Mouse (Mus musculus) Muller cell, postnatal 12 days (primary cell): Measurements from ENCODE around the gene Bdh1.
"Not testable (repeated sequence)": the region's sequence is repeated elsewhere in the genome, so short reads cannot be mapped to it uniquely, and the experiment has no call there.

Source experiments
- DNase-seq: peaks from one replicate; pipeline ENCODE4 v3.0.0-alpha.2; 2015; ENCODE audit errors: inconsistent ontology term

Gene Bdh1

DNA sequence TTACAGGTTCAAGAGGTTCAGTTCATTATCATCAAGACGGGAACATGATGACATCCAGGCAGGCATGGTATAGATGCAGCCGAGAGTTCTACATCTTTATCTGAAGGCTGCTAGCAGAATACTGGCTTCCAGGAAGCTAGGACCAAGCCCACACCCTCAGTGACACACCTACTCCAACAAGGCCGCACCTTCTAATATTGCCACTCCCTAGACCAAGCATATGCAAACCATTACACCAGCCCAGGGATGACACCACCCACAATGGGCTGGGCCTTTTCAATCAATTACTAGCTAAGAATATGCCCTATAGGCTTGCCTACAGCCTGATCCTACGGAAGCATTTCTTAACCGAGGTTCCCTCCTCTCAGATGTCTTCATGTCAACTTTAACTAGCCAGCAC lies 42.9 kb downstream of the Bdh1 start:
- no peak for DNase-seq

DNA sequence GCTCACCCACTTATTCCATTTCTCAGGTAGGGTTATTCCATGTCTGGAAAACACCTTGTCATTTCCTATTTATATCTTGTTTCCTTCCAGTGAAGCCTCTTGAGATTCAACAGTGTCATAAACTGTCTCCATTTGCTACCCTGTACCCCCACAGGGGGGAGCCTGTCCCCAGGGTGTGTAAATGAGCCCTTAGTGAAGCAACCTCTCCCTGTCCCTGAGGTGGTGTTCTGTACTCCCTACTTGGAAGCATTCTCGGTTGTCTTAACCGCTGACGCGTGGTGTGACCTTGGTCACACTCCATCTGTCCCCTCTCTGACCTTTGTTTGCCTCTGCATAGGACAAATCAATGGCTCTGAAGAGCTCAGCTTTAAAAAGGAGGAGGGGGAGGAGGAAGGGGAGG lies 43.5 kb downstream of the Bdh1 start:
- DNase-seq, result peak; percentile 81

DNA sequence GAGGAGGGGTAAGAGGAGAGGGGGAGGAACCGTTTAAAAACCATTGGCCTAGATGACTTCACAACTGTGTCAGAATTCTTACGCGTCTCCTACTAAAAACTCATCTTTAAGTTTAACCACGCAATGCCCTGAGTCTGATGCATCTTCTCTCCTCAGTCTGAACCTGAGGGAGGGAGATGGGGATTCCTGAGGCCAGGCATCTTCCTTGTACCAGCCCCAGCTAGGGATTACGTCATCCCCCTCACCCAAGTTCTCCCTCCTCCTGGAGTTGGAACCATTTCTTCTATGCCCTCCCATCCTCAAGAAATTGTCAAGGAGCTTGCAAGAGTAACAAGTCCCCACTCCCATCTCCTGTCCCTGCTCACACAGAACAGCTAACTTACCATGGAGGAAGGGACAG lies 44.0 kb downstream of the Bdh1 start:
- DNase-seq, result no peak

DNA sequence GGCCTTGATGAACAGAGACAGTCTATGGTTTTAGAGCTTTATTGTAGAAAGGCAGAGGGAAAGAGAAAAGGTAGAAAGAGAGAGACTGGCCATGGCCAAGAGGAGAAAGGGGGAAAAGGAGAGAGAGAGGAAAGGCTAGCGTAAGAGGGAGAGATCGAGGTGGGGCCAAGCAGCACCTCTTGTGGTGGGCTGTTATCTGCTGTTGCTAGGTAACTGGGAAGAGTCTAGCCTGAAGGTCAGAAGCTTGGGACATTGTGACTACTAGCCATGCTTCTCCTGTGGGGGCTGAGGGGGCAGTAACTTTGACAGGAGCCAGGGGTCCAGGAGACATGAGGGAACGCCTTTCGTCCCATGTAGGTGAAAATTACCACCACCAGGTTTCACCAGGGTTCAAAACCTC lies 48.7 kb downstream of the Bdh1 start:
- DNase-seq, result not testable (repeated sequence)

DNA sequence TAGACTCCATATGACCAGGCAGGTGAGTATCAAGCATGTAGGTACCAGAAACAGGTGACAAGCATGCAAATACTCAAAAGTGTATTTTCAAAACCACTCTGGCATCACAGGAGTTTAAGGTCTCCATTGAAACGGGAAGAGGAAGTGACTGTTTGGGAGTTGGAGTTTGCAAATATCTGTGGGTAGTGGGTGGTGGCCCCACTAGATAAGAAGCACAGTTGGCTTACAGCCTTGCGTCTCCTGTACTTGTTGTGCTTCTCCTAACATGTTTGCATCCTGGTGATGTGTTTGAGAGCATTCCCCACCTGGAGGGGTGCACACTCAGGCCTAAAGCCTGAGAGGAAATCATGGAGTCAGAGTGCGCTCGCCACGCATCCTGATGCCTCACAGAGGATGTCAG lies 49.9 kb downstream of the Bdh1 start:
- no peak for DNase-seq

DNA sequence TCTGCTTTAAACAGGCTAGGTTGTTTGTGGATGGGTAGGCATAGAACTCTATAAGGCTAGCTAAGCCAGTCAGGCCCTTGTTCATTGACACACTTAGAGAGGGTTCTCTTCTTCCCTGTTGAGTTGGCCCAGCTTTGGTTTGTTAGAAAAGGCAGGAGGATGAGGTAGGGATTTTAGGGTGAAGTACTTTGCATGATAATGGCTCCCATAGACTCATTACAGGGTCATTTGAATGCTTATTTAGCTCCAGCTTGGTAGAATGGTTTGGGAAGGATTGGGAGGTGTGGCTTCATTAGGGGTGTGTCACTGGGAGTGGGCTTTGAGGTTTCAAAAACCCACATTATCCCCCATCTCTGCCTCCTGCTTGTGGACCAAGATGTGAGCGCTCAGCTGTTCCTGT lies 51.1 kb downstream of the Bdh1 start:
- no peak for DNase-seq

DNA sequence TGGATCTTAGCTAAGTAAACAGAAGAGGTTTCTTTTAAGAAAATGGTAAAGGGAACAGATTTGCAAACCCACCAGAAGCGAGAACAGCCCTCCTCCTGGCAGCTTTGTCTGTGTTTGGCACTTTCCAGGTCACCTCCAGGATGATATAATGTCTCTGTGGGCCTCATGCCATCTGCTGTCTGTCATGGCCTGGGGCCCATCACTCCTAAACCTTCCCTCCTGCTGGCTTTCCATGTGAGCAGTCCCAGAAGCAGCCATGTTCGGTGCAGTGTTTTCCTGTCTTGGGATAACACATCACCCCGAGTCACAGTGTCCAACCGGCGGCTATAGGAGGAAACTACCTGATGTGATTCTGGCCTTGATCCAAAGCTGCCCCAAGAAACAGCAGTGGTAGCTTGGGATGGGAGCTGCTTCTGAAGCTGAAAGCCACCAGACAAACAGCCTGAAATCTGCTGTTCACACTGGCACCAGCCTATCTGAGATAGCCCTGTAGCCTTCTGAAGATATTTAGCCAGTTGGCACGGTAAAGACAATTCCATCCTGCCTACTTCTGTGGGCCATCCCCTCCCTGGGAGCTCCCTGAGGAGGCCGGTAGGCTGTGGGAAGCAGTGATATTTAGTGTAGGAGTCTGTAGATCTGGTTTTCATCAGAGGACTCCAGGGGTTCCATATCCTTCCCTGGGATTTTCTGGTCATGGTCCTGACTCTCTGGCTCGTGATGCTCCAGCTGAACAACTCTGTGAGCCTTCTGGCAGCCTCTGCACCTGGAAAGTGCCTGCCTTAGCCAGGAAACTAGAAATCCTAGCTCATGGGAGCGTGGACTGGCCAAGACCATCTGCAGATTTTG lies 53.3 kb downstream of the Bdh1 start:
- no peak for DNase-seq

DNA sequence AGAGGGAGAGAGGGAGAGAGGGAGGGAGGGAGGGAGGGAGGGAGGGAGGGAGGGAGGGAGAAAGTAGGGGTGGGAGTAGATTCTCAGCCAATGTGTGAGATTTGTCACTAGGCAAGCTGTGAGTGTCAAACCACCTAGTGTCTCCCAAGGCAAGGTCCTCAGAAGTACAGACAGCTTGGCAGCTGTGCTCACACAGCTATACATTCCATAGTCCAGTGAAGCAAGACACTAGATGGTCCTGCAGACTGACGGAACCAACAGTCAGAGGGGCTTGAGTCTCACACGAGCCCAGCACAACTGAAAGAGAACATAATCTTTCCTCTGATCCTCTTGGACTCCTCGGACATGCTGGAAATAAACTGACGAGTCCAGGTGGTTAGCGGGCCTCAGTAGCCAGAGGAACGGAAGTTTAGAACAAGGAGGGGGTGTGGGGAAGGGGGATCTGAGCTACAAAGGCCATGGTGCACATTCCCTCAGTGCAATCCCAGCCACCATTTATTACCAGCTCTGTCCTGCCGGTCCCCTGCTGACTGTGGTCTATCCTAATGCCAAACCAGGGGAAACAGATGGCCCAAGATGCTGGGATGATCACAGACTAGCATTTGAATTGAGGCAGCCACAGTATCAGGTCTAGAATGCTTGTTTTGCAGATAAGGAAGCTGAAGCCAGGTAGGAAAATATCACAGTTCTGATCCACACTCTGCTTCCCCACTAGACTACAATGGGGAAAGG lies 55.0 kb downstream of the Bdh1 start:
- no peak for DNase-seq

DNA sequence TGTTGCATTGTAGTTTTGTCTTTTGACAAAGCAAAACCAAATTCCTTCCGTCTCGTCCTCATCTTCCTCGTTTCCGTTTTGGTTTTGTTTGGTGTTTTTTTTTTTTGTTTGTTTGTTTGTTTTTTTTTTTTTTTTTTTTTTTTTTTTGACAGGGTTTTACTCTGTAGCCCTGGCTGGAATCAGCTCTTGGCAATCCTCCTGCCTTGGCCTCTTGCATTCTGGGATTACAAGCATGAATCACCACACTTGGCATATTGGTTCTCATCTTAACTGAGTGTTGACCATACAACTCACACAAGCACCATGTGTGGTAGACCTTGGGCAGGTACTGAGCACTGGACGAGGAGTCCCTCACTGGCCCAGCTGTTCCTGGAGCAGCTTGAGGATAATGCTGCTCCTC lies 63.3 kb downstream of the Bdh1 start:
- no peak for DNase-seq

DNA sequence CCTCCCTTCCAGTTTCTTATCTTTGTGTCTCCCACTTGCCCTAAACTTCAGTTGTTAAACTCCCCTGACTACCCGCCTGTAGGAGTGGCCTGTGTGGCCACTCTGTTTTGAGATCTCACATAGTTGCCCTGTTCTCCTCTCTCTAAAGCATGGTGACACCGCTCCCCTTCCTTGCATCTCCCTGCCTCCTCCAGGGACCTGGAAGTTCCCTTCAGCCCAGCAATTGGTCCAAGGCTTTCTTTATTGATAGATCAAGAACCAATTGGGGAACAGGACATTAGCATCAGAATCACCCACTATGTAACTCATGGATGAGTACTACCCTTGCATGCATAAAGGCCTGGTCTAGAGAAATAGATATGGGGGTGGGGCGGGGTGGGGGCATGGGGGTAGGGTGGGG lies 65.2 kb downstream of the Bdh1 start:
- no peak for DNase-seq

DNA sequence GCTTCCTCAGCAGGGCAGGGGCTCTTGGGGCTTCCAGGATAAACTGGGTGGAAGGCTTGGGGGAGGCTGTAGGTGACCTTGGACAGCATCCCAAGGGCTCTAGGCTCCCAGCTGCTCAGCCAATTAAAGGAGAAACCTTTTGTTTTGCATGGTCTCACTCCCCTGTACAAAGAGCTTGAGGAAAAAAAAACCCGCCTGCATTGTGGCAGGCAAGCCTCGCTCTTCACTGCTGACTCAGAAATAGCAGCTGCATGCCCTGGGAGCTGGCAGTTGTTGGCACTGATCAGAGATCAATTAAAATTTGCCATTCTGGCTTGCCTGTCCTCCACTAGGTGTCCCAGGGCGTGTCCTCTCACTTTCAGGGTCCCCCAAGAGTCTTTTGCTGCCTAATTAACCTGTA lies 67.0 kb downstream of the Bdh1 start:
- peak; percentile 91 for DNase-seq

DNA sequence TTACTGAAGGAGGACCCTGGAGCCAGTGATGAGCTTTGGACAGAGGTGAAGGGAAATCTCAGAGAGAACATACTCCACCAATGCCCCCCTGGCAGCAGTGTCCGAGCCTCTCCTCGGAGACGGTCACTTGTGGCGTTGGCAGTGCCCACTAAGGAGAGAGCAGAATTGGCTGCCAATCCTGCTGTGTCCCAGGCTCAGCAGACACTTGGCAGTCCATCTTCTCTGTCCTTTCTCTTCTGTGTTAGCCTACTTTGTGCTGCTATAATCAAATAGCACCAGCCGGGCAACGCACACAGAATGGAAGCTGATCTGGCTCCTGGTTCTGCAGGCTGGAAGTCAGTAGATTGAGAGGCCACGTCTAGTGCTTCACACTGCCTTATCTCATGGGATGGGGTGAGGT lies 68.9 kb downstream of the Bdh1 start:
- DNase-seq, result no peak

DNA sequence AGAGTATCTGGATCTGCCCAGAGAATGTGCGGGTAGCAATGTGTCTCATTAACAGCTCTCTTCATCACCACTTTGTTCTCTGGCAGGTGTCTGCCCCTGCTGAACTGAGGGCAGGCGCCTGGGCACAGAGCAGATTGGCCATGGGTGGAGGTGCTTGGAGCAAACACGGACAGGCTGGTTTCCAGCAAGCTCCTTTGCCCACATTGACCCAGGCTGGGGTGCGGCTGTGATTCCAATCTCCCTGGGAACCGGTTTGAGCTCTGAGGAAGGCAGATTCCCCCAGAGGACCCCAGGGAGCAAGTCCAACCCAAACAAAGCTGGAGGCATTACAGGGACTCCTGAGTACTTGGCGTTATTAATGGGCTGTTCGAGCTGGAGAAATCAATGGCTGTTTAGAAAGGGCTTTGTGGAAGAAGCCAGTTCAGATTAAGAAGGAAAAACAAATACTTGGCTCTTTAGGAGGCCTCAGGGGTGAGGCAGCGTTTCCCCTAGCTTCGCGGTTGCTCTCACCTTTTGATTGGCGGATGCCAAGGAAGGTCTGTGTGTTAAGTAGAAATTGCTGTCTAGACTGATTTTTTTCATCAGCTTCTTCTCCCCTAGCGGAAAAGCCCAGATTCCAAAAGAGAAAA lies 71.0 kb downstream of the Bdh1 start:
- peak; percentile 73 for DNase-seq

DNA sequence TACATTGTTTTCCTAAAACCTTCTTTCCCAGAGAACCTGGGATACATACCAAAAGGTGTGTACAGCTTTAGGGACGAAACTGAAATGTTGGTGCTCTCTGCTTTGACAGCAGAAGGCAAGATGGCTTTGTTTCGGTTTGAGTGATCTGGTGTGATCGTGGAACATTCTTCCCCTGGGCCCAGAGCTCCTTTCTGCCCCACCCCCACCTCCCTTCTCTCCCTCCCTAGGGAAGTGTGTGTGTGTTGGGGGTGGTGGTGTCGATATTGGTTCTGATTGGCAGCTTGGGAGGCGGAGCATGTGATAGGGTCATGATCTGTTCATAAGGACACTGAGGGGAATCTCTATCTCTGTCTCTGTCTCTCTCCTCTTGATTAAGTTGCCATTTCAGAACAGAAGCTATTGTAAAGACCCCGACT lies 71.5 kb downstream of the Bdh1 start:
- no peak for DNase-seq

DNA sequence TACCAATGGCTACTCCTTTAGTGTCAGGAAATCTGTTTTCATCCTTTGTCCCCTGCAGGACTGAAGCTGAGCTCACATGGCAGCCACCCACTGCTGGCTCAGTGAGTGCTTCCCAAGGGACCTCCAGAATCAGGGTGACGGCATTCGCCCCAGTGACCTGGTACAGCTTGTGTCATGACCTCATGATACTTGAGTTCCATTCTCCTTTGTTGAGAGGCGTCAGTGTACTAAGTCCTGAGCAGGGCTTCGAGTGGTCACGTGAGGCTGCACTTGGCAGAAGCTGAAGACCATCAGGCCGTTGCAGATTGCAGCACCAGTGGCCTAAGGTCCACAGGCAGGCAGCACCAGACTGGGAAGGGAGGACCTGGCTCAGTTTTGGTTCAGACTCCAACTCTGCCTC lies 71.9 kb downstream of the Bdh1 start:
- DNase-seq, result no peak

DNA sequence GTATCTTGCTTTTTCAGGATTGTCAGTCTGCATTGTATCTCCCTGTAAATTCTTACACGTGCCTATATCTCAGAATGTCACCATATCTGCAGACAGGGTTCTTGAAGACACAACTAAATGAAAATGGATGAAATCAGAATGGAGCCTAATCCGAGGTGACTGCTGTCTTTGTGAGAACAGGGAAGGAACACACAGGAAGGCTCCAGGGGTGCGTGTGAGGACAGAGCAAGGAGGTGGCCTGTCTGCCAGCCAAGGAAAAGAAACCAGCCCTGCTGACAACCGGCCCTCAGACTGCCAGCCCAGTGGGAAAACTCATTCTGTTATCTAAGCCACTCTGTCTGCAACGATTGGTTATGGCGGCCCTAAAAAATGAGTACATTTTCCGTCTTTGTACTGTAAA lies 73.3 kb downstream of the Bdh1 start:
- no peak for DNase-seq

DNA sequence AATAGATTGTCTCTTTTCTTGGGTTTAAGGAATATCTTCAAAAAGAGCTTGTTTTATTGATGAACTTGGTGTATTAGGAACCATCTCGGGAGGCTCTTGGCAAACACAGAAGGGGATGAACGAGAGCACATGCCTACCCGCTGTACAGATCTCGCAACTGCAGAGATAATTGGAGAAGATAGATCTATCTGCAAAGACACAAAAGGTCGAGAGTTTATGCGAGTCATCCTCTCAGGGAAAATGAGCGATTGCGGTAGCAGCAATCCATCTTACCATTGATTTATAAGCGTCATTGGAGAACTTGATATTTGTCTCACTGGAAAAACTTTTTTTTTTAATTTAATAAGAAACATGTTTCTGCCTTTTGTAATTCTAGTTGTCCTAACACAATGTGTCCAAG lies 73.7 kb downstream of the Bdh1 start:
- DNase-seq, result no peak

DNA sequence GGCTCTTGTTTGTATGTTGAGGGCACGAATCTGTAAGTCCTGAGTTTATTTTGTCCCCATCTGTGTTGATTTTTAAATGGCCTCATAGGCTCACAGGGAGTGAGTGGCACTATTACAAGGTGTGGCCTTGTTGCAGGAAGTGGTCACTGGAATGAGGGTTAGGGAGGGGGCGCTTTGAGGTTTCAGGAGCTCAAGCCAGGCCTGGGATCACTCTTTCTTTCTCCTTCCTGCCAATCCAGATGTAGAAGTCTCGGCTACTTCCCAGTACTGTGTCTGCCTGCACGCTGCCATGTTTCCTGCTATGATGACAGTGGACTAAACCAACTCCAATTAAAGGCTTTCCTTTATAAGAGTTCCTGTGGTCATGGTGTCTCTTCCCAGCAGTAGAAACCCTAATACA lies 76.3 kb downstream of the Bdh1 start:
- DNase-seq, result no peak

DNA sequence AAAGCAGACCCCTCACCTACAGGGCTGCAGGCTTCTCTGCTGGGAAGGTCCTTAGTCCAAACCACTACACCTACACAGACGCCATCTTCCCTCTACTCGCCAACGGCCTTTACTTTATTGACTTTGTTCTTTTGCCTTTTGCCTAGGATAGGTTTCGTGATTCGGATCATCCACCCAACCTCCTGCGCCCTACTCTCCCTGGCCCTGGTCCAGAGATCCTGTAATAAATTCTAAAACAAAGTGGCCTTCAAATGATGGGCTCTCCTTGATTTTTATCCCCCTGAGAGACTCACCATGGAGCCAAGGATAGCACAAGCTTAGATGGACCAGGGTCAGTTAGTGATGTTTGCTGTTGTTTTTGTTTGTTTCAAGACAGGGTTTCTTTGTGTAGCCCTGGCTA lies 76.9 kb downstream of the Bdh1 start:
- DNase-seq, result no peak

DNA sequence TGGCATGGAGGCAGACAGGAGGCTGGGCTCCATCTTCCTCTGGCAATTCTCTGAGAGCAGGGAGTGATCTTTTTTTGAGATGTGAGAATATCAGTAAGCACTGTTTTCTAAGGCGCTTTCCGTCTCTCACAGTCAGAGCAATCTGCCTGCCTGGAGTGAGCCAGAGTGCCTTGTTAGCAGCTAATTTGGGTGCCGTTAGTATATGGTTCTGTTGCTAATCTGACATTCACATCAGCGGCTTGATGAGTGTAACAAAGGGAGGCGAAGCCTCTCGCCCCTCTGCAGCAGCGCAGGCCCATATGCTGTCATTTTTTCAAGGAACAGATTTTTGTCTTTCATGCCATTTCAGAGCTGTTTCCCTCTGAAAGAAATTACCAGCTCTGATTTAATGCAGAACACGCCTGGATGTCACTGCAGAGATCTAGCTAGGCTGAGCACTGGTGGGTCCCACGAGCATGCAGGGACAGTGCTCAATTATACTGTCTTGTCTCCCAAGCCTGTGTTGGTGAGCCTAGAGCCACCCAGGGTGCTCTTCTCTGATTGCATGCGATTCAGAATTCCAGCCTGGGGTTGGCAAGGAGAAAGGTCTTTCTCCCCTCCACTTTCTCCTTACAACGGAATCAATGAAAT lies 77.7 kb downstream of the Bdh1 start:
- DNase-seq, result no peak

DNA sequence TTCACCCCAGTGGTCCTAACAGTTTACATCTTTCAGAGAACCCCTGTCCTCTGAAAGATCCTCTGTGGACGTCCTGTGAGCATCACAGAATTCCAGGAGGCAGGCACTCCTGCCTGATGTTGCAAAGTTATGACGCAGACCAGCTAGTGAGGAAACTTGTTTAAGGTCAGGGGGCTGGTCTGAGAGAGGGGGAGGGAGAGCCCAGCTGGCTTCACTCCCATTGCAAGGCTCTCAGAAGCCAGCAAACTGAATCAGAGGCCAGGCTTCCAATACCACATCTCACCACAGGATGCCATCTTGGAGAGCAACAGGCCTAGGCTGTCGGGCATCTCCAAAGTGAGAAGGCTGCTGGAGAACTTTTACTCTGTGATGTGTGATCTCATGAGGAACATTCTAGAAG lies 78.5 kb downstream of the Bdh1 start:
- DNase-seq, result no peak

DNA sequence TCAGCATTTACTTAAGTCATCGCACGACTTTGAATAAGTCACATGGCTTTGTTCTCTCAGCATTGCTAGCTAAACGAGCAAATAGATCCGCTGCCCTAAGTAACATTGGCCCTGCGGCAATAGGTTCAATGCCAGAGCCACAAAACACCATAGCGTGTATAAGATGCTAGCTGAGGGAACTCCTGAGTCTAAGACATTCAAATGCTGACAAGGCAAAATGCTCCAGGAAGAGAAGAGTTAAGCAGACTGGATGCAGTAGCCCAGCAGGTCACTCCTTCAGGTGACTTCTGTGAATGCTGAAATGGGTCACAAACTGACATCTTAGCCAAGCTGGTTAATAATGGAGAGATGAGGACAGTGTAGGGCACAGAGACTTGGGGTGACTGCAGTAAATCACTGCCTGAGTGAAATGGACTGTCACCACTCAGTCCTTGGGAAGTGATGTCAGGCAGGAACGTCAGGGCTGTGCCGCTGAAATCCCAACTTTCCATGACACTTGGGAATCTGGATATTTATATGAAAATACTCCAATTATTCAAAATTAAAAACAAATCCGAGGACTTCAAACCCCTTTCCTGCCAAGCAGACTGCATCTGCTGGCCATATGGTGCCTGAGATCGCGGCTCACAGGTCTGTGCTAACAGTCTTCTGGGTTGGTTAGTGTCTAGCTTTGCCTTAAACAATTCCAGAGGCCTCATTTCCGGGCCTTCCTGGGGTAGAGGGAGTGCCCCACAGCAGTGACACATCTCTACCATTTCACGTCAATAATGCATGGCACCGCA lies 79.1 kb downstream of the Bdh1 start:
- DNase-seq, result no peak
